Mouse (Mus musculus): ENCODE data around the gene Igfbp1. TPM values are rescaled to one million over a fixed set of nuclear protein-coding genes. Genes with fewer than 3 reads are reported as not detected.

The Igfbp1 gene
- polyA plus RNA-seq, 1 experiment = not detected

GRCm38 (mm10) chr11:7231958-7232357 is 34.4 kb downstream of the Igfbp1 start:
- 100% methylated on average over 4 of the region's 4 CpGs for WGBS
- Histone ChIP-seq H3K27ac (ENCODE audit: insufficient read depth, low read depth, low read length) (no peak overlapping the region), H3K4me1 (ENCODE audit: control insufficient read depth, insufficient read depth, low read length) (peaks cover 9% of the 10 kb centered on the region; the same call in 1 of the 2 replicates), H3K4me3 (ENCODE audit: insufficient read depth, low read depth, low read length) (no peak overlapping the region)
- TF ChIP-seq POLR2A (IDR thresholded peaks at IDR 0.05; ENCODE audit: insufficient read depth, low read depth, low read length) = no peak
- TF ChIP-seq CTCF (IDR thresholded peaks at IDR 0.05; ENCODE audit: insufficient read depth, low read depth, low read length) = no peak

GRCm38 (mm10) chr11:7233333-7233732 is 35.8 kb downstream of the Igfbp1 start:
- no peak overlapping the region for H3K27ac ChIP-seq (ENCODE audit: insufficient read depth, low read depth, low read length)
- peaks cover 9% of the 10 kb centered on the region; the same call in 1 of the 2 replicates for H3K4me1 ChIP-seq (ENCODE audit: control insufficient read depth, insufficient read depth, low read length)
- no peak overlapping the region for H3K4me3 ChIP-seq (ENCODE audit: insufficient read depth, low read depth, low read length)
- WGBS = 97% methylated on average over 2 of the region's 2 CpGs
- TF ChIP-seq CTCF (IDR thresholded peaks at IDR 0.05; ENCODE audit: insufficient read depth, low read depth, low read length) (no peak), POLR2A (IDR thresholded peaks at IDR 0.05; ENCODE audit: insufficient read depth, low read depth, low read length) (no peak)

- TF ChIP-seq POLR2A (IDR thresholded peaks at IDR 0.05; ENCODE audit: insufficient read depth, low read depth, low read length) (no peak), CTCF (IDR thresholded peaks at IDR 0.05; ENCODE audit: insufficient read depth, low read depth, low read length) (no peak)
- Histone ChIP-seq H3K4me3 (ENCODE audit: insufficient read depth, low read depth, low read length) (no peak overlapping the region), H3K27ac (ENCODE audit: insufficient read depth, low read depth, low read length) (no peak overlapping the region), H3K4me1 (ENCODE audit: control insufficient read depth, insufficient read depth, low read length) (peaks cover 9% of the 10 kb centered on the region; the same call in 1 of the 2 replicates)
- WGBS = 93% methylated on average over 1 of the region's 1 CpGs
Measured at GRCm38 (mm10) chr11:7234436-7234835, 36.9 kb downstream of the Igfbp1 start.

DNA sequence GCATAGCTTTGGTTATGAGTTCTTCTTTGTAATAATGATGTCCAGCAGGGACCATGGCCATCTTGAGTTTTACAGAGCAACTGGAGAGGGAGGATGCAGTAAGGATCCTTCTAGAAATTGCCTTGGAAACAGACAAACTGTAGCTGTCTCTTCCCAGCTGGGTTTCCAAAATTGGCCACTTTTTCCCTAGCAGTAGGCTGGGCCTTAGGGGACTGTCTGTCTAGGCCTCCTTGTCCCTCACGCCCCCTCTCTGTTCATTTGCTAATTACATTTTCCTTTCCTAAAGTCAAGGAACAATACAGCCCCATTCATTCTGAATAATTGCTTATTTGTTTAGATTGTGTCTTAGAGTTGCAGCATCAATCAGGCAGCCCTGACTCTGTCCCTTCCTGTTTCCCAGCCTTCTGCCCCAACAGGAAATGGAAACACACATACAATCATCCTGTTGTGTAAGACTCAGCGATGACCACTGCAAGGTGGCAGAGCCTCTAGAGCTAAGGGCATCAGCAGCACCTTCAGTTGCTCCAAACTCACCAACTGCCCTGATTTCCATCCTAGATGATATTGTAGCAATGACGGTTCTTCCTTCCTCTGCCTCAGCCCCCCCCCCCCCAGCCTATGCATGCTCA is 37.5 kb downstream of the Igfbp1 start:
- TF ChIP-seq POLR2A (IDR thresholded peaks at IDR 0.05; ENCODE audit: insufficient read depth, low read depth, low read length) (no peak), CTCF (IDR thresholded peaks at IDR 0.05; ENCODE audit: insufficient read depth, low read depth, low read length) (no peak)
- Histone ChIP-seq H3K4me3 (ENCODE audit: insufficient read depth, low read depth, low read length) (no peak overlapping the region), H3K4me1 (ENCODE audit: control insufficient read depth, insufficient read depth, low read length) (peaks cover 9% of the 10 kb centered on the region; the same call in 1 of the 2 replicates), H3K27ac (ENCODE audit: insufficient read depth, low read depth, low read length) (no peak overlapping the region)
- WGBS = 40% methylated on average over 3 of the region's 3 CpGs

DNA sequence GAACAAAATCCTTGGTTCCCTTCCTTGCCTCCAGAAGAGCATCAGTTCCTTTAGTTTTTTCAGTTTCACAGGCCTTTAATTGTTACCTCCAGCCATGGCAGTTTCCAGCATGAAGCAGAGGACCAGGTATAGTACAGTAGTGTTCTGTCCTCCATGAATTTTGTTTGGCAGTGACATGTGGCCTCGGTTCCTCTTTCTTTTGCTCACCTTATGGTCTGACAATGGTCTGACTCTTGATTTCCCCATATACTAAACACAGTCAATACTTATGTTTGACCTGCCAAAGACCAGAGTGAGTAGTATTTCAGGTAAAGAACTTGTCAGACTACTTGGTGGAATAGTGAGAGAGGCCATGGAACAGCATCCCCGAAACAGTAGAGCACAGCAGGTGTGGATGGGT is 39.2 kb downstream of the Igfbp1 start:
- Histone ChIP-seq H3K27ac (ENCODE audit: insufficient read depth, low read depth, low read length) (no peak overlapping the region), H3K4me1 (ENCODE audit: control insufficient read depth, insufficient read depth, low read length) (peaks cover 9% of the 10 kb centered on the region; the same call in 1 of the 2 replicates), H3K4me3 (ENCODE audit: insufficient read depth, low read depth, low read length) (no peak overlapping the region)
- TF ChIP-seq POLR2A (IDR thresholded peaks at IDR 0.05; ENCODE audit: insufficient read depth, low read depth, low read length) = no peak
- no peak for TF ChIP-seq CTCF (IDR thresholded peaks at IDR 0.05; ENCODE audit: insufficient read depth, low read depth, low read length)
- WGBS = 93% methylated on average over 2 of the region's 2 CpGs

- 76% methylated on average over 6 of the region's 6 CpGs for WGBS
- no peak for TF ChIP-seq POLR2A (IDR thresholded peaks at IDR 0.05; ENCODE audit: insufficient read depth, low read depth, low read length)
- TF ChIP-seq CTCF (IDR thresholded peaks at IDR 0.05; ENCODE audit: insufficient read depth, low read depth, low read length) = no peak
- H3K27ac ChIP-seq (ENCODE audit: insufficient read depth, low read depth, low read length) = no peak overlapping the region
- H3K4me1 ChIP-seq (ENCODE audit: control insufficient read depth, insufficient read depth, low read length) = peaks cover 9% of the 10 kb centered on the region; the same call in 1 of the 2 replicates
- H3K4me3 ChIP-seq (ENCODE audit: insufficient read depth, low read depth, low read length) = no peak overlapping the region
Measured at GRCm38 (mm10) chr11:7237712-7238111, 40.1 kb downstream of the Igfbp1 start.

- Histone ChIP-seq H3K27ac (ENCODE audit: insufficient read depth, low read depth, low read length) (no peak overlapping the region), H3K4me1 (ENCODE audit: control insufficient read depth, insufficient read depth, low read length) (peaks cover 9% of the 10 kb centered on the region; the same call in 1 of the 2 replicates), H3K4me3 (ENCODE audit: insufficient read depth, low read depth, low read length) (no peak overlapping the region)
- no peak for TF ChIP-seq CTCF (IDR thresholded peaks at IDR 0.05; ENCODE audit: insufficient read depth, low read depth, low read length)
- no peak for TF ChIP-seq POLR2A (IDR thresholded peaks at IDR 0.05; ENCODE audit: insufficient read depth, low read depth, low read length)
- WGBS = 93% methylated on average over 6 of the region's 6 CpGs
Measured at GRCm38 (mm10) chr11:7238546-7238945, 41.0 kb downstream of the Igfbp1 start.

DNA sequence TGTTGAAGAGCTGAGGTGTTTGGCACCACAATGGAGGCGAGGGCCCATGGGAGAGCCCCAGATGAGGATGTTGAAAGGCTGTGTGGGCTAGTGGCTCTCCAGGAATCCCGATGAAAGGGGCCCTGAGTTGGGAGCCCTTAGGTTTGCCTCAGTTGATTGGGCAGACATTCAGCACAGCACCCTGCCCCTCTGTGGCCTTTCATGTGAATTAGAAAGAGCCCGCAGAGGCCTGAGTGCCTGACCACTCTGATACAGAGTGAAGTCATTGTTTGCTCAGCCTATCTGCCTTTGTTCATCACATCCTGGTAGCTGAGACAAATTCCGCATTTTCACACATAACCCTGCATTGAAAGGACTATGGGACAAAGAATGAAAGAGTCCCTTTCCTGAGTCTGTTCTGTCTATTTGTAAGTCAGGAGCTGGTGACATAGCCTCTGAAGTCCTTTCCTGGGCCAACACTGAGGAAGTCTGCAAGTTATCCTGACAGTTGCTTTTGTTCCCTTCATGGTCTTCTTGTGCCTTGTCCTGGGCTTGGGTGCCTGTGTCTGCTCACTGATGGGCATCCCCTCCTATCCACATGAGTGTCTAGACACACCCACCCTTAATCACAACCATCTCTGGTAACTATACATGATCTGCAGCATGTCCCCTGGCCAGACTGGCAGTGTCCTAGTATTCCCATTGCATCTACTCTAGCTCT is 41.6 kb downstream of the Igfbp1 start:
- TF ChIP-seq CTCF (IDR thresholded peaks at IDR 0.05; ENCODE audit: insufficient read depth, low read depth, low read length) (no peak), POLR2A (IDR thresholded peaks at IDR 0.05; ENCODE audit: insufficient read depth, low read depth, low read length) (no peak)
- WGBS = 76% methylated on average over 4 of the region's 4 CpGs
- Histone ChIP-seq H3K27ac (ENCODE audit: insufficient read depth, low read depth, low read length) (no peak overlapping the region), H3K4me1 (ENCODE audit: control insufficient read depth, insufficient read depth, low read length) (peaks cover 9% of the 10 kb centered on the region; the same call in 1 of the 2 replicates), H3K4me3 (ENCODE audit: insufficient read depth, low read depth, low read length) (no peak overlapping the region)

DNA sequence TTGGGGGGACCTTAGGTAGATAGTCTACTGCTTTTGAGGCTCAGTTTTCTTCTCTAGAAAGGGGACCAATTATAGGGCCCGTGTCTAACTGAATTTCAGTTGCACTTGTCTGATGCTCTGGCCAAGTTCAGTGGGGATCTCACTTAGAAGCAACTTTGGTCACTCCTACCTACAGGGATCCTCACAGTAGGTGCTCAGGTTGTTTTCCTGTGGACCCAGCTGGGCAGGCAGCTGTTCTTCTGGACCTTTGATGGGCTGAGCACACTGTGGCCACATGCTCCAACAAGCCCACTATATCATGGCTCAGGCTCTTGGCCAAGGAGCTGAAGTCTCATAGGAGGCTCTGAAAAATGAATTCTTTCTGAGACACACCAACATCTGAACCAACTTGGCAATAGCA is 47.2 kb downstream of the Igfbp1 start:
- WGBS = 71% methylated on average over 1 of the region's 1 CpGs
- no peak overlapping the region for H3K4me3 ChIP-seq (ENCODE audit: insufficient read depth, low read depth, low read length)
- no peaks in the 10 kb centered on the region for H3K4me1 ChIP-seq (ENCODE audit: control insufficient read depth, insufficient read depth, low read length)
- H3K27ac ChIP-seq (ENCODE audit: insufficient read depth, low read depth, low read length) = no peak overlapping the region
- TF ChIP-seq CTCF (IDR thresholded peaks at IDR 0.05; ENCODE audit: insufficient read depth, low read depth, low read length) = no peak
- TF ChIP-seq POLR2A (IDR thresholded peaks at IDR 0.05; ENCODE audit: insufficient read depth, low read depth, low read length) = no peak

Data from olfactory bulb, adult 2 months (tissue).